Mouse (Mus musculus) forebrain, embryonic 14.5 days (tissue): ENCODE data around the gene Rab40c. TPM values are rescaled to one million over a fixed set of nuclear protein-coding genes. Genes with fewer than 3 reads are reported as not detected.

Experiments
- ATAC-seq: fragments of 200-750 bp; cut with Nextera tagmentation; 2 replicates; pipeline ENCODE4 v1.8.0; 2017; ENCODE audit warnings: mild to moderate bottlenecking, moderate library complexity
- DNase-seq: peaks from one replicate; pipeline ENCODE4 v3.0.0-alpha.2; 2015; ENCODE audit warnings: low spot score
- H3K27ac ChIP-seq: fragments of 300-500 bp; sonication (generic); 2 replicates; pipeline ENCODE4 v1.5.1; 2014; ENCODE audit warnings: low read depth, mild to moderate bottlenecking, control low read depth, low read length, moderate library complexity
- H3K27me3 ChIP-seq: fragments of 300-500 bp; sonication (generic); replicated peaks from 2 replicates; pipeline ENCODE4 v1.6.1; 2014; ENCODE audit warnings: low read length, control low read depth, mixed read lengths; ENCODE audit not compliant: control insufficient read depth, insufficient read depth
- H3K36me3 ChIP-seq: fragments of 300-500 bp; sonication (generic); 2 replicates; pipeline ENCODE4 v1.6.1; 2014; ENCODE audit warnings: low read length, control low read depth; ENCODE audit not compliant: control insufficient read depth, insufficient read depth
- H3K4me1 ChIP-seq: fragments of 300-500 bp; sonication (generic); 2 replicates; pipeline ENCODE4 v1.6.1; 2014; ENCODE audit warnings: antibody characterized with exemption, low read length, control low read depth; ENCODE audit not compliant: control insufficient read depth, insufficient read depth
- H3K4me2 ChIP-seq: fragments of 300-500 bp; sonication (generic); 2 replicates; pipeline ENCODE4 v1.6.1; 2014; ENCODE audit warnings: mild to moderate bottlenecking, control low read depth, low read length
- H3K4me3 ChIP-seq: fragments of 300-500 bp; sonication (generic); 2 replicates; pipeline ENCODE4 v1.5.1; 2014; ENCODE audit warnings: low read depth, low read length, control low read depth
- H3K9ac ChIP-seq: fragments of 300-500 bp; sonication (generic); 2 replicates; pipeline ENCODE4 v1.6.1; 2014; ENCODE audit warnings: mild to moderate bottlenecking, low read length, control low read depth, moderate library complexity
- H3K9me3 ChIP-seq: fragments of 300-500 bp; sonication (generic); replicated peaks from 2 replicates; pipeline ENCODE4 v1.6.1; 2016; ENCODE audit warnings: low read length, control low read depth, mixed read lengths; ENCODE audit not compliant: control insufficient read depth
- WGBS: fragments of 180-500 bp; shearing (Covaris S2); extraction: QIAGEN DNeasy Blood & Tissue Kit; methylation state at CpG from one replicate; pipeline ENCODE4 v1.1.7; 2014; 5-methylcytosine and 5-hydroxymethylcytosine counted together
- polyA plus RNA-seq: library from polyadenylated mRNA; unstranded; fragments of >200 nt; fragmentation: Nextera tagmentation; extraction: Ambion mirVana; gene quantifications from 2 replicates; pipeline ENCODE4 v1.2.1, GENCODE M21; 2014

Gene Rab40c
- polyA plus RNA-seq, 1 experiment from 2014 or later = 31.6 TPM

DNA sequence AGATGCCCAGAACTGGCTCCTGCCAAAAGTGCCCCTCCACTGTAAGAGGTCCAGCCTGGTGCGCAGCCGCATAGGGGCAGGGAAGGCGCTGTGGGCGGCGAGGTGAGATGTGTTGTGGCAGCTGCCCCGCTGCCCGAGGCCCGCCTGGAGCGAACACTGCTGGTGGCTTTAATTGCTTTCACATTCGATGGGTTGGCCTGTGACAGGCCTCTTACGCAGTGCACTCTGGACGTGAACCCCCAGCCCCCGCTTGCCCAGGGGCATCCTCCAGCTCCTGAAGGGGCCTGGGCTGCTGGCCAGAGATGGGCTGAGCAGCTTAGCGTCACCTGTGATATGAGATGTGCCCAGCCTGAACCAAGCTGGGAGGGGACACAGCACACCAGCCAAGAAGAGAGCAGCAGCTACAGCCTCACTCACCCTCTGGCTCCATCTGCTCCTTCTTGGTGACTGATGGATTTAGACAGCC lies 38.1 kb upstream of the Rab40c start:
- Histone ChIP-seq H3K4me1 (no peaks in the 10 kb centered on the region), H3K27ac (no peak overlapping the region), H3K9ac (no peak overlapping the region), H3K4me2 (no peak overlapping the region), H3K36me3 (peaks cover 40% of the 10 kb centered on the region), H3K4me3 (no peak overlapping the region), H3K9me3 (no peaks in the 10 kb centered on the region), H3K27me3 (peaks cover 8% of the 10 kb centered on the region)
- DNase-seq (no peak), ATAC-seq (peak; percentile 23; the same call in 1 of the 2 replicates)
- 76% methylated on average over 14 of the region's 14 CpGs for WGBS

DNA sequence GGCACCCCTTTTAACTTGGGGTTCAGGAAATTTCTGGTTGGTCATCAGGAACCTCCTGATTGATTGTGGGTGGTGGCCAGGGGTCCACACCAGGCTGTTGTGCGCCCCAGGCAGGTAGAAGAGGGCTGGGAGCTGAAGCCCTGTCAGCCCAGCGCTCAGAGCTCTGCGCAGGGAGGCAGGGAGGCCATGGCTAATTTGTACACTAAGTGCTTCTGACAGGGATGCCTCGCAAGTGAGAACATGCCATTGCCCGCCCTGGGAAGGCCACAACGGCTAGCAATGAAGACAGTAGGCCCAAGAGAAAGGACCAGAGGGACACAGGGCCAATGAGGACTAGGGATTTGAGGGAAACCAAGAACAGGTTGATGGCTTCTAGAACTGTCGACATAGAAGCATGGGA lies 37.1 kb upstream of the Rab40c start:
- Histone ChIP-seq H3K9me3 (no peaks in the 10 kb centered on the region), H3K4me2 (no peak overlapping the region), H3K27ac (no peak overlapping the region), H3K4me1 (no peaks in the 10 kb centered on the region; the same call in 1 of the 2 replicates), H3K36me3 (peaks cover 39% of the 10 kb centered on the region), H3K9ac (no peak overlapping the region), H3K4me3 (no peak overlapping the region), H3K27me3 (peaks cover 18% of the 10 kb centered on the region)
- no peak for ATAC-seq
- no peak for DNase-seq
- WGBS = 83% methylated on average over 7 of the region's 7 CpGs

DNA sequence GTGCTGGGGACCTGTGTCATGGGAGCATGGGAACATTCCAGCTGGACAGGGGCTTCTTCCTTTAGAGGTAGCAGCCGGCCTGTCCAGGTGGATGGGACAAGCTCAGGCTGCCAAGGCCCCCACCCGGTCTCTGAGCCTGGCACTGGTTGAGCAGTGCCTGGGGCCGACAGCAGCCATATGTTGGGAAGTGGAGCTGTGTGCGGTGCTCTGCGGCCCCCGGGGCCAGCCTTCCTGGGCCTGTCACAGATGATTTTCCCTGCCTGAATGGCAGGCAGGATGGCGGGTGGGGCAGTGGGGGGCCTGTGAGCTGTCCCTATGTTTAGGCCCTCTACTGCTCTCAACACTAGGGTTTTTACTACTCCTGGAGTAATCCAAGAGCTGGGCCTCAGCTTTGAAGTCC lies 36.7 kb upstream of the Rab40c start:
- peaks cover 36% of the 10 kb centered on the region for H3K36me3 ChIP-seq
- no peak for DNase-seq

DNA sequence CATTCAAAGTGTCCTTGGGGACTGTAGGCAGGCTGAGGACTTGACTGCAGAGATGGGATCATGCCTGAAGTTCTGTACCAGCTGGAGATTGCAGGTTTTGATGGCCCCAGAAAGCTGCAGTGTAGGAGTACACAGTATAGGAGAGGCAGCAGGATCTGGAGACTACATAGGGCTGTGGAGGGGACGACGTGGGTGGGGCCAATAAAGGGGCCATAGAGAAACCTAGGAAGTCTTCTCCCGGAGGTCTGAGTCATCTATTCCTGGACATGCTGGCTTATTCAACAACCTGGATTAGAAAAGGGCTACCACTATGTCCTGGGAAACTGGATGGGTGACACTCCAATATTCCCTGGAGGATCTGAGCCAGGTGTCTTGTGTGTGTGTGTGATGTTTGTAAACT lies 36.2 kb upstream of the Rab40c start:
- Histone ChIP-seq H3K4me3 (no peak overlapping the region), H3K27ac (no peak overlapping the region), H3K9me3 (no peaks in the 10 kb centered on the region), H3K4me1 (no peaks in the 10 kb centered on the region; the same call in 1 of the 2 replicates), H3K36me3 (peaks cover 34% of the 10 kb centered on the region), H3K9ac (no peak overlapping the region), H3K4me2 (no peak overlapping the region), H3K27me3 (peaks cover 27% of the 10 kb centered on the region)
- ATAC-seq (no peak), DNase-seq (no peak)
- 79% methylated on average over 3 of the region's 3 CpGs for WGBS

More for the DNA sequence above, 36.7 kb upstream of the Rab40c start:
- Histone ChIP-seq H3K4me3 (no peak overlapping the region), H3K27ac (no peak overlapping the region), H3K9ac (no peak overlapping the region), H3K9me3 (no peaks in the 10 kb centered on the region), H3K4me1 (no peaks in the 10 kb centered on the region; the same call in 1 of the 2 replicates), H3K4me2 (no peak overlapping the region), H3K27me3 (peaks cover 22% of the 10 kb centered on the region)
- ATAC-seq = no peak
- whole genome bisulfite sequencing = 80% methylated on average over 7 of the region's 7 CpGs

DNA sequence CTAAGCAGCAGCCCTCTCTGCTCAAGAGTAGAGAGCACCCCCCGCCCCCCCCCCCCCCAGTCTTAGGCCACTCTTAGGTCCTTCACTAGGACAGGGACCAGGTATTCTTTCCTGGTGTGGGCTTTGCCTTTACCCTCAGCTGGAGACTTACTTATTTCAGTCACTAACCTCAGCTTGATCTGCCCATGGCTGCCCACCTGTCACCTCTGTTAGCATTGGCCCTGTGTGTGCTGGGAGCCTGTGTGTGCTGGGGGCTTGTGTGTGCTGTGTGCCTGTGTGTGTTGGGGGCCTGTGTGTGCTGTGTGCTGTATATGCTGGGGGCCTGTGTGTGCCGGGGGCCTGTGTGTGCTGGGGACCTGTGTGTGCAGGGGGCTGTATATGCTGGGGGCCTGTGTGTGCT lies 35.1 kb upstream of the Rab40c start:
- Histone ChIP-seq H3K27me3 (peaks cover 35% of the 10 kb centered on the region), H3K9ac (no peak overlapping the region), H3K4me2 (no peak overlapping the region), H3K9me3 (no peaks in the 10 kb centered on the region), H3K4me3 (no peak overlapping the region), H3K4me1 (no peaks in the 10 kb centered on the region; the same call in 1 of the 2 replicates), H3K36me3 (peaks cover 24% of the 10 kb centered on the region), H3K27ac (no peak overlapping the region)
- no peak for DNase-seq
- ATAC-seq = no peak
- 100% methylated on average over 1 of the region's 2 CpGs for WGBS

DNA sequence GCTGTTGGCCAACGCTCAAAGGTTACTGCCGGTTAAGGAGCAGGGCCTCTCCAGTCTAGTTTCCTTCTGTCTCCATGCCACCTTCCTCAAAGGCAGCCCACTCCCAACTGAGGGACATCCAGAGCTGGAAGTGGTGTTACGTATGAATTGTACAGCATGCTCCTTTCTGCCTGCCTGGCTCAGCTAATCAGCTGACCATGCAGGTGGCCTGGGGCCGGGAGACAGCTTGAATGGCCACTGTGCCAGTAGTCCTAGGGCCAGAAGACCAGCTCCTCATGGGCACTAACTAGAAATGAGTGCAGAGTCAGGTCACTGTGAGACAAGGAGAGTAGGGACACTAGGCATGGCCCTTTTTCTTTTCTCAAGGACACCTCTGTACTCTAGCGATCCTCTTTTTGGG lies 33.6 kb upstream of the Rab40c start:
- WGBS = 80% methylated on average over 5 of the region's 5 CpGs
- Histone ChIP-seq H3K9ac (no peak overlapping the region), H3K4me1 (no peaks in the 10 kb centered on the region; the same call in 1 of the 2 replicates), H3K9me3 (no peaks in the 10 kb centered on the region), H3K27me3 (peaks cover 35% of the 10 kb centered on the region), H3K36me3 (peaks cover 9% of the 10 kb centered on the region; the same call in 1 of the 2 replicates), H3K4me2 (no peak overlapping the region), H3K4me3 (no peak overlapping the region), H3K27ac (no peak overlapping the region)
- ATAC-seq (no peak), DNase-seq (no peak)

DNA sequence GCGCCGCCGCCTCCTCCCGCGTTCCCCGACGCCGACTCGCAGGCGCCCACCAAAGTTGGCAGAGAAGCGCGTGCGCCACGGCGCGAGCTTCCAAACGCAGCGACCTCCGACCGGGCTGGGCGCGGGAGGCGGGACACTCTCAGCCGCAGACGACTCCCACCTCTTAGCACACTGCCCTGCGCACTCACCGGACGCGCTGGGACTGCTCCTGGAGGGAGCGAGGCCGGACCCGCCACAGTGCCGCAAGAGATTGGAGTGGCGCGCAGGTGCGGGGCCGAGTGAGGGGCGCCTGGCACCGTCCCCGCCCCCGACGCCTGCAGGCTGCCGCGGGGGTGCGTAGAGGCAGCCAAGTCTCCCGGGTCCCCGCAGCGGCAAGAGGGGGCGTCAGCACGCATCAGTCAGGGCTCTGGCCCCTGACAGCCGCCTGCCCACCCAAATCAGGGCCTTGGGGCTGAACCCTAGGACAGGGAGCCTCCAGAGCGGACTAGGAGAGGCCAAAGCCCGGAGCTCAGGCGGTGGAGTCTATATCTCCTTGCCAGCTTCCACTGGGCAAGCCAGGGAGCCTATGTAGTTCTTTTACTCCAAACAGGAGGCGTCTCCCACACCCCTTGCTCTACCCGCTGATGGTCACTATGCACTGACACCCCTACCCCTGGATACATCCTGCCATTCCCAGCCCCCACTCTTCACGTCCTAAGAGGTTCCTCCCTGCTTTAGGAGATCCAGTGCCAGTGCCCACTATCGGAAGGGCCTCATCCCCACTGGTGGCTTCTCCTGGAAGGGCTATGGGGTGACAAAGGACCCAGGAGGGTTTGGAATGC lies 32.5 kb upstream of the Rab40c start, which contains the start of gene A930017K11Rik:
TSS of gene A930017K11Rik (minus strand) at position 763 of the 821 bp plus-strand sequence.
- Histone ChIP-seq H3K27me3 (peaks cover 35% of the 10 kb centered on the region), H3K9me3 (no peaks in the 10 kb centered on the region), H3K36me3 (no peaks in the 10 kb centered on the region), H3K4me3 (peak within 1 kb of the TSS; percentile 21), H3K9ac (0 out of 2 replicates have a peak within 1 kb of the TSS, but pooled peaks have one; percentile 17), H3K4me2 (peak within 1 kb of the TSS; percentile 46), H3K4me1 (no peaks in the 10 kb centered on the region; the same call in 1 of the 2 replicates), H3K27ac (no peak within 1 kb of the TSS)
- DNase-seq = no peak
- ATAC-seq = no peak
- 1% methylated on average over 57 of the region's 58 CpGs for WGBS

DNA sequence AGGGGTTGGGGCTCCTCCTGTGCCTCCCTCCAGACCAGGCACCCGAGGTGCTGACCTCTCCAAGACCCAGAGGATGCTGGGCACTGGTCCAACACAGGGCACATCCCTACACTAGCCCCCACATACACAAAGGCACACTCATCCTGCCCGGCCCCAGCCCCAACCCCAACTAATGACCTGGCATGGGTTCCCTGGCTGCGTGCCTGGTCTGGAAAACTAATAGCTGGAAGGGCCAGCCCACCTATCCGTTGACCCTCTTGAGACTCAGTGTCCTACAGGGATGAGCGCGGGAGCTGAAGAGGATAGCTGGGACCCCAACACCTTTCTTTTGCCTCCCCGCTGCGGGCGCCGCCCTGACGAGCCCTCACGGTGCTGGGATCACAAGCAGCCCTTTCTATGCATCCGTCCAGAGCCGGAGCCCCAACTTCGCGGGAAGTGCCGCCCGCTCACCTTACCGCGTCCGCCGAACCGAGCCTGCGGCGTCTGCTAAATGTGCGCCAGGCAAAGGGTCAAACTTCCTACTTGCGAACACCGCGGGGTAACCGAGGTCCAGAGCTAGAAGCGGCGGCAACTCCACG lies 31.8 kb upstream of the Rab40c start:
- WGBS = under 1% methylated on average over 33 of the region's 33 CpGs
- Histone ChIP-seq H3K4me1 (no peaks in the 10 kb centered on the region; the same call in 1 of the 2 replicates), H3K9ac (no peak overlapping the region), H3K27me3 (peaks cover 35% of the 10 kb centered on the region), H3K4me3 (peak overlapping the region; percentile 21), H3K4me2 (peak overlapping the region; percentile 46), H3K9me3 (no peaks in the 10 kb centered on the region), H3K36me3 (no peaks in the 10 kb centered on the region), H3K27ac (no peak overlapping the region)
- no peak for ATAC-seq
- DNase-seq = no peak

DNA sequence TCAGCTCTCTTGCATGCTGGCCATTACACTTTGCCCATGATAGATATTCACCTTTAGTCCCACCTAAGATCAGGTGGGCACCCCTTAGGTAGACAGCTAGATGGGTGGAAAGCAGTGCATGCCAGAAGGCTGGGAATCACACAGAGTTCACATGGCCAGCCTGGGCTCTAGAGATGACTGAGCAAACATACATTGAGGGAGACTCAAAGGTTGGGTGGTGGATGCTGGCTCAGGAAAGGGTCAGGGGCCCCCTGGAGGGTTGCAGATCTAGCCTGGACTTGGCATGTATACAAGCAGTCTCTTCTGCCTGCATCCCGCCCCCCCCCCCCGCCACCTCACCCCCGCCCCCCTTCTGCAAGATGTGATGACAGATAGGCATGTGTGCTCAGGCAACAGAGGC lies 31.2 kb upstream of the Rab40c start:
- Histone ChIP-seq H3K9ac (no peak overlapping the region), H3K4me3 (no peak overlapping the region), H3K9me3 (no peaks in the 10 kb centered on the region), H3K36me3 (no peaks in the 10 kb centered on the region), H3K27me3 (peaks cover 35% of the 10 kb centered on the region), H3K4me2 (no peak overlapping the region), H3K4me1 (no peaks in the 10 kb centered on the region; the same call in 1 of the 2 replicates), H3K27ac (no peak overlapping the region)
- 23% methylated on average over 3 of the region's 3 CpGs for WGBS
- ATAC-seq (no peak), DNase-seq (no peak)
